Mouse (Mus musculus) C2C12 (cell line): ENCODE measurements around the gene Chrne. TPM values are rescaled to one million over a fixed set of nuclear protein-coding genes. Genes with fewer than 3 reads are reported as not detected.
A peak's percentile ranks its signal among the peaks of the same experiment; 100 is the strongest.

Source experiments
- H3K27me3 ChIP-seq: one replicate; pipeline ENCODE4 v1.6.1; 2011; ENCODE audit not compliant: control insufficient read depth, insufficient read depth, insufficient read length
- H3K36me3 ChIP-seq: one replicate; pipeline ENCODE4 v1.6.1; 2011; ENCODE audit not compliant: control insufficient read depth, insufficient read depth
- H3K4me3 ChIP-seq: one replicate; pipeline ENCODE4 v1.5.1; 2011; ENCODE audit warnings: mild to moderate bottlenecking, control low read depth; ENCODE audit not compliant: poor library complexity, insufficient read depth, severe bottlenecking
- H3K79me2 ChIP-seq: one replicate; pipeline ENCODE4 v1.6.1; 2011; ENCODE audit not compliant: control insufficient read depth, insufficient read depth
- H3K79me3 ChIP-seq: one replicate; pipeline ENCODE4 v1.6.1; 2011; ENCODE audit warnings: low read depth, control low read depth
- H3ac ChIP-seq: one replicate; pipeline ENCODE3; 2011; ENCODE audit warnings: low read depth; ENCODE audit not compliant: control insufficient read depth, insufficient read length
- CEBPB ChIP-seq: IDR thresholded peaks from one replicate; pipeline ENCODE4 v1.6.1; 2011; ENCODE audit warnings: low read depth, mild to moderate bottlenecking, control low read depth, moderate library complexity
- CTCF ChIP-seq: IDR thresholded peaks from one replicate; pipeline ENCODE4 v1.5.1; 2011; ENCODE audit not compliant: control insufficient read depth, insufficient read depth, insufficient read length
- FOSL1 ChIP-seq: IDR thresholded peaks from one replicate; pipeline ENCODE4 v1.8.0; 2011; ENCODE audit warnings: mild to moderate bottlenecking, low read length; ENCODE audit not compliant: poor library complexity, insufficient read depth, severe bottlenecking
- MAX ChIP-seq: IDR thresholded peaks from one replicate; pipeline ENCODE4 v1.6.1; 2011; ENCODE audit warnings: mild to moderate bottlenecking, control low read depth
- MYOD1 ChIP-seq: IDR thresholded peaks from one replicate; pipeline ENCODE4 v1.6.1; 2011; ENCODE audit warnings: low read depth; ENCODE audit not compliant: control insufficient read depth, insufficient read length
- MYOG ChIP-seq: IDR thresholded peaks from one replicate; pipeline ENCODE4 v1.6.1; 2011; ENCODE audit not compliant: control insufficient read depth, insufficient read length; ENCODE audit errors: extremely low read depth
- USF1 ChIP-seq: IDR thresholded peaks from one replicate; pipeline ENCODE4 v1.6.1; 2011; ENCODE audit warnings: low read depth, mild to moderate bottlenecking, control low read depth, moderate library complexity
- polyA plus RNA-seq: library from polyadenylated mRNA; unstranded; fragments of >200 nt; fragmentation: generic; extraction: Trizol; gene quantifications from one replicate; pipeline ENCODE4 v1.2.1, GENCODE M21; 2012; ENCODE audit warnings: missing spikeins

Chrne gene
- polyA plus RNA-seq, 1 experiment: 0.08 TPM

DNA sequence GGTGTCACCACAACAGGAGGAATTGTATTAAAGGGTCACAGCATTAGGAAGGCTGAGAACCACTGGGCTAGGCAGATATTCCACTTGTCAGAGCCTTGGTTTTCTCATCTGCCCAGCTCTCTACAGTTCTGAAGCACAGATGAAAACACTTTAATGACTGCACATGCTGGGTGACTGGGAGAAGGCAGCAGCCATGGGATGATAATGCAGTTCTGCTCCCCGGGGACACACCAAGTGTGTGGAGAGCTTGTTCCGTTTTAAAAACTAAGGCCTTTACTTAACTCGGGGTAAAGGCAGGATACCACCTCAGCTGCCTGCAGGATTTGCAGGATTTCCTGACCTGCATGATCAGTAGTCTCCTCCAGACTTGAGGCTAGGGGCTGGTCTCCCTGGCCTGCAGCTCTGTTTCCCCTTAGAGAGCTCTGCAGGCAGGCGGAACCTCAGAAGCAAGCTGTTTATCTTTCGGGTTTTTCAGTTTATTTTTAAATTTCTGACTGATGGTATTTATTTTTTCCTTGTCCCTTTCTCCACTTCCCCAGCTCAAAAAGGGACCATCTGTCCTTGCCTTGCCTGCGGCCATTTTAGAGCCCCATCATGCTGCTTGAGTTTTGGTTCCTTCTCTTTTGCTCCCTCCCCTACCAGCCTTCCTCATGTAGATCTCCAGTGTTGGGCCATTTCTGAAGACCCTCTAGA lies 35.8 kb downstream of the Chrne start:
- no peaks in the 10 kb centered on the region for H3K27me3 ChIP-seq
- peaks cover 53% of the 10 kb centered on the region for H3K79me3 ChIP-seq
- H3K79me2 ChIP-seq: peaks cover 99% of the 10 kb centered on the region
- TF ChIP-seq CTCF (no peak), MYOD1 (no peak), FOSL1 (no peak), CEBPB (no peak), USF1 (no peak), MAX (no peak)
- H3K36me3 ChIP-seq: no peaks in the 10 kb centered on the region
- no peak overlapping the region for H3ac ChIP-seq
- no peak overlapping the region for H3K4me3 ChIP-seq

DNA sequence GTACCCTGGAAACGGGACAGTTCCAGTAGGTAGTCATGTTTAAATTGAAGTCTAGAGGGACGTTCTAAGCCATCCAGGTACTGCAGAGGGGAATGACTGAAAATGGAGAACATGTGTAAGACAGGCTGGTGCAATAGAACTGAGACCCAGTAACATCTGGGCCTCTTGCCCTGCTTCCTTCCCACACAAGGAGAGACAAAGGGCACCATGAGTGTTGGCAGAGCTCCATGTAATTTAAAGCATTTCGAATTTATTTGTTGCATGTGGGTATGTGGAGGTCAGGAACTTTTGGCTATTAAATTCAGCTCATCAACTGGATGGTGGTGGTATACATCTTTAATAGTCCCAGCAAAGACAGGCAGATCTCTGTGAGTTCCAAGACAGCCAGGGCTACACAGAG lies 36.8 kb downstream of the Chrne start:
- Histone ChIP-seq H3ac (no peak overlapping the region), H3K79me3 (peaks cover 48% of the 10 kb centered on the region), H3K79me2 (peaks cover 98% of the 10 kb centered on the region), H3K4me3 (no peak overlapping the region), H3K27me3 (no peaks in the 10 kb centered on the region), H3K36me3 (no peaks in the 10 kb centered on the region)
- TF ChIP-seq FOSL1 (no peak), USF1 (no peak), MAX (no peak)

DNA sequence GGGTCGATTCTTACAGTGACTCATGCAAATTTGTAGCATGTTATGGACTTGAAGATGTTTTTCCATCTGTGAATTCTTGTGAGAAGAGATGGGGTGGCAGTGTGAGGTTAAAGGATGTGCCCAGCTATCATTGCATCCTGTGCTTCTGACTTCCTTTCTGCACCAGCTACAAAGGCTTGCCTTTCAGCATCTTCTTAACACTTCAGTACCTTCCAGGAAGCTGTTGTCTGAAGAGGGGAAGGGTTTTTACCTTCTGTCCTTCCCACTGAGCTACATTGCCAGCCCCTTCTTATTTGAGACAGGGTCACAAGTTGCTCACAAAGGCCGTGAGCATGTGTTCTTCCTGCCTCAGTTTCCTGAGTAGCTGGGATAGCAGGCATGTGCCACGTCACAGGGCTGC lies 38.1 kb downstream of the Chrne start:
- no peak overlapping the region for H3ac ChIP-seq
- H3K79me3 ChIP-seq: peaks cover 48% of the 10 kb centered on the region
- H3K36me3 ChIP-seq: no peaks in the 10 kb centered on the region
- H3K27me3 ChIP-seq: no peaks in the 10 kb centered on the region
- TF ChIP-seq FOSL1 (no peak), CEBPB (no peak), CTCF (no peak), MYOD1 (no peak), MAX (no peak), USF1 (no peak), MYOG (no peak)
- no peak overlapping the region for H3K4me3 ChIP-seq
- peaks cover 98% of the 10 kb centered on the region for H3K79me2 ChIP-seq

DNA sequence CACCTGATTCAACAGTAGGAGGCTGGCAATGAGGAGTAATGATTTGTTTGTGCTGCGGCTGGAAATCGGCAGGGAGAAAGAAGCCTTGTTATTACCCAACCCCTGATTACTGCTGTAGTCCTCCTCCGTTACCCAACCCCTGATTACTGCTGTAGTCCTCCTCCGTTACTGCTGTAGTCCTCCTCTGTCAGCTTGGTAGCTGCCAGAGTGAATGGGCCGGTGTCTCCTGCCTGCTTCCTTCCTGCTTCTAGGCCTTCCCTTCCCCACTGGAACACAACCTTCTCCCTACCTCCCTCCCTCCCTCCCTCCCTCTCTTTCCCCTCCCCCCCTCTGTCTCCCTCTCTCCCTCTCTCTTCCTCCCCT lies 38.7 kb downstream of the Chrne start:
- H3K79me3 ChIP-seq: peaks cover 47% of the 10 kb centered on the region
- no peaks in the 10 kb centered on the region for H3K36me3 ChIP-seq
- peak overlapping the region; percentile 4 for H3ac ChIP-seq
- H3K4me3 ChIP-seq: no peak overlapping the region
- TF ChIP-seq FOSL1: no peak
- TF ChIP-seq MYOG: no peak
- no peak for TF ChIP-seq USF1
- TF ChIP-seq MAX: no peak
- no peak for TF ChIP-seq CTCF
- no peak for TF ChIP-seq CEBPB
- no peak for TF ChIP-seq MYOD1
- peaks cover 99% of the 10 kb centered on the region for H3K79me2 ChIP-seq
- H3K27me3 ChIP-seq: no peaks in the 10 kb centered on the region

DNA sequence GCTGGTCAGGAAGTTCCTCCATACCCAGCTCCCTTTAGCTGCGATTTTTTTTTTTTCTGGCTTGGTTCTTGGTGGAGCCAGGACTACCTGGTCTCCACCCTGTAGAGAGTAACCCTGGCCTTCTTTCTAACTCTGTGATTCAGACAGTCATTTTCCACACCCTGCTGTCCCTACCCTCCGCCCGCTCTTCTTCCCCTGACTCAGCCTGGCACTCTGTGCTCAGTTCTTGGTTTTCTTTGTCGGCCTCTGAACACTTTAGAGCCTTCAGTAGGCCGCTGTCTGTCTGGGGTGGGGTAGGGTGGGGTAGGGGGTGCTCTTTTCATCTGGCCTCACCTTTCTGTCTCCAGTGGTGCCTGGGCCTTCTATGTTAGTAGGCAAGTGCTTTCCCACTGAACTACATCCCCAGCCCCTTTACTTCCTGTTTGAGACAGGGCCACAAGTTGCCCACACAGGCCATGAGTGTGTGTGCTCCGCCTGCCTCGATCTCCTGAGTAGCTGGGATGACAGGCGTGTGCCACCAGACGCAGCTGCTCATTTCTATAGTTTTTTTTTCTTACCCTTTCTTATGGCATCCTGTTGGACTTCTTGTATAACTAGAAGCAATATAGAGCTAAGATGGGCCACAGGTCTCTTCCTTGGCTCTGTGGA lies 39.2 kb downstream of the Chrne start:
- H3K4me3 ChIP-seq: no peak overlapping the region
- no peaks in the 10 kb centered on the region for H3K27me3 ChIP-seq
- peaks cover 99% of the 10 kb centered on the region for H3K79me2 ChIP-seq
- H3K79me3 ChIP-seq: peaks cover 52% of the 10 kb centered on the region
- peak overlapping the region; percentile 13 for H3ac ChIP-seq
- no peak for TF ChIP-seq MYOD1
- no peak for TF ChIP-seq MAX
- no peak for TF ChIP-seq CTCF
- TF ChIP-seq MYOG: no peak
- no peak for TF ChIP-seq FOSL1
- no peaks in the 10 kb centered on the region for H3K36me3 ChIP-seq

DNA sequence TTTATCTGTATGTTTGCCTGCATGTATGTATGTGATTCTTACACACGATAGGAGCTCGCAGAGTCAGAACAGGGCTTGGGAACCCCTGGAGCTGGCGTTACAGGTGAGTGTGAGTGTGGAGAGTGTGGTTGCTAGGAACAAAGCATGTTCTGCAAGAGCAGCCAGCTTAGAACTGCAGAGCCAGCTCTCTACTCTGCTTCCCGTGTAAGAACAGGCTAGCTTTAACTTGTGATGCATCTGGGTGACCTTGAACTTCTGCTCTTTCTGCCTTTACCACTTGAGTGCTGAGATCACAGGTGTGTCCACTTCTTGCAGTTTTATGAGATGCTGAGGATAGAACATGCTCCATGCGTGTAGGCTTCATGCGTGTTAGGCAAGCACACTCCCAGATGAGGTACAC lies 40.1 kb downstream of the Chrne start:
- Histone ChIP-seq H3K36me3 (no peaks in the 10 kb centered on the region), H3K27me3 (no peaks in the 10 kb centered on the region), H3ac (no peak overlapping the region), H3K79me2 (peaks cover 99% of the 10 kb centered on the region), H3K4me3 (no peak overlapping the region), H3K79me3 (peaks cover 59% of the 10 kb centered on the region)
- TF ChIP-seq MYOG: no peak
- no peak for TF ChIP-seq MAX
- TF ChIP-seq CTCF: no peak
- no peak for TF ChIP-seq MYOD1
- TF ChIP-seq FOSL1: no peak
- TF ChIP-seq CEBPB: no peak
